Mouse (Mus musculus) hindbrain, embryonic 11.5 days (tissue): ENCODE data around the gene Edn1. TPM values are rescaled to one million over a fixed set of nuclear protein-coding genes. Genes with fewer than 3 reads are reported as not detected.

Source experiments
- ATAC-seq: fragments of 200-750 bp; cut with Nextera tagmentation; 2 replicates; pipeline ENCODE4 v1.8.0; 2017; ENCODE audit warnings: mild to moderate bottlenecking, moderate TSS enrichment, moderate library complexity; ENCODE audit not compliant: low FRiP score
- DNase-seq: peaks from one replicate; pipeline ENCODE4 v3.0.0-alpha.2; 2015; ENCODE audit warnings: low spot score
- H3K27ac ChIP-seq: fragments of 300-500 bp; sonication (generic); 2 replicates; pipeline ENCODE4 v1.5.1; 2014; ENCODE audit warnings: mild to moderate bottlenecking, low read depth, low read length
- H3K27me3 ChIP-seq: fragments of 300-500 bp; sonication (generic); 2 replicates; pipeline ENCODE4 v1.6.1; 2014; ENCODE audit warnings: mild to moderate bottlenecking, low read length, moderate library complexity, mixed read lengths; ENCODE audit not compliant: control insufficient read depth, insufficient read depth
- H3K36me3 ChIP-seq: fragments of 300-500 bp; sonication (generic); 2 replicates; pipeline ENCODE4 v1.6.1; 2014; ENCODE audit warnings: mild to moderate bottlenecking, low read length, moderate library complexity, mixed read lengths; ENCODE audit not compliant: control insufficient read depth, insufficient read depth
- H3K4me1 ChIP-seq: fragments of 300-500 bp; sonication (generic); replicated peaks from 2 replicates; pipeline ENCODE4 v1.6.1; 2014; ENCODE audit warnings: low read length, mixed read lengths; ENCODE audit not compliant: control insufficient read depth, insufficient read depth
- H3K4me2 ChIP-seq: fragments of 300-500 bp; sonication (generic); replicated peaks from 2 replicates; pipeline ENCODE4 v1.6.1; 2014; ENCODE audit warnings: mild to moderate bottlenecking, low read depth, low read length
- H3K4me3 ChIP-seq: fragments of 300-500 bp; sonication (generic); 2 replicates; pipeline ENCODE4 v1.5.1; 2014; ENCODE audit warnings: low read depth, low read length
- H3K9ac ChIP-seq: fragments of 300-500 bp; sonication (generic); 2 replicates; pipeline ENCODE4 v1.6.1; 2014; ENCODE audit warnings: low read depth, low read length
- H3K9me3 ChIP-seq: fragments of 300-500 bp; sonication (generic); 2 replicates; pipeline ENCODE4 v1.6.1; 2016; ENCODE audit warnings: low read length; ENCODE audit not compliant: control insufficient read depth
- WGBS: fragments of 180-500 bp; shearing (Covaris S2); extraction: QIAGEN DNeasy Blood & Tissue Kit; methylation state at CpG from one replicate; pipeline ENCODE4 v1.1.7; 2014; 5-methylcytosine and 5-hydroxymethylcytosine counted together
- polyA plus RNA-seq: library from polyadenylated mRNA; unstranded; fragments of >200 nt; fragmentation: Nextera tagmentation; extraction: Ambion mirVana; gene quantifications from 2 replicates; pipeline ENCODE4 v1.2.1, GENCODE M21; 2014

Edn1 gene
- polyA plus RNA-seq, 1 experiment from 2014 or later: 2.1 TPM

DNA sequence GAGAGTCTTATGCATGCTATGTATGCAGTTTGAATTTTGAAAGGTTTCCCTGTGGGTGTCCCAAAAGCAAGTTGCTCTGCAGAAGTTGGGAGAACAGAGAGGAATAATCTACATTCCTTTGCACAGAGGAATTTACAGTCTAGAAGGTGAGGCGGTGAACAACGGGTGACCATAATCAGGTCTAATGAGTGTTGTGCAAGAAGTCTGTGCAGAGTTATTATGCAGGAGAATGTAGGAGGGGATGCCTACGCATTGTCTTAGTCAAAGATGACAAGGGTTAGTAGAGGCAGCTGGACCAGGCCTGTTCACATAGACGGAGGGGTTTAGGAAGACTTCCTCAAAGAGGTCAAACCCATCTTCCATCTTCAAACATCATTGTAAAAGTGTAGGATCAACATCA lies 14.5 kb upstream of the Edn1 start:
- no peak overlapping the region for H3K4me2 ChIP-seq
- ATAC-seq (no peak), DNase-seq (no peak)
- no peaks in the 10 kb centered on the region for H3K27me3 ChIP-seq
- 90% methylated on average over 4 of the region's 4 CpGs for WGBS
- H3K4me1 ChIP-seq: no peaks in the 10 kb centered on the region
- no peak overlapping the region for H3K9ac ChIP-seq
- H3K36me3 ChIP-seq: no peaks in the 10 kb centered on the region
- H3K9me3 ChIP-seq: no peaks in the 10 kb centered on the region
- H3K27ac ChIP-seq: no peak overlapping the region
- no peak overlapping the region for H3K4me3 ChIP-seq

GRCm38 (mm10) chr13:42292593-42292992 lies 8.7 kb upstream of the Edn1 start:
- Histone ChIP-seq H3K27ac (no peak overlapping the region), H3K9ac (no peak overlapping the region), H3K9me3 (no peaks in the 10 kb centered on the region), H3K27me3 (no peaks in the 10 kb centered on the region), H3K4me2 (no peak overlapping the region), H3K36me3 (no peaks in the 10 kb centered on the region), H3K4me3 (no peak overlapping the region), H3K4me1 (no peaks in the 10 kb centered on the region)
- WGBS: 76% methylated on average over 5 of the region's 5 CpGs
- no peak for DNase-seq
- ATAC-seq: no peak

GRCm38 (mm10) chr13:42298302-42298701 lies 3.0 kb upstream of the Edn1 start:
- no peak overlapping the region for H3K4me3 ChIP-seq
- DNase-seq (no peak), ATAC-seq (no peak)
- peaks cover 10% of the 10 kb centered on the region for H3K27me3 ChIP-seq
- H3K4me2 ChIP-seq: no peak overlapping the region
- no peaks in the 10 kb centered on the region for H3K9me3 ChIP-seq
- WGBS: 84% methylated on average over 8 of the region's 8 CpGs
- no peak overlapping the region for H3K27ac ChIP-seq
- no peaks in the 10 kb centered on the region for H3K4me1 ChIP-seq
- H3K9ac ChIP-seq: no peak overlapping the region
- no peaks in the 10 kb centered on the region for H3K36me3 ChIP-seq

- Histone ChIP-seq H3K4me1 (no peaks in the 10 kb centered on the region), H3K4me3 (no peak overlapping the region), H3K27me3 (peaks cover 12% of the 10 kb centered on the region), H3K27ac (no peak overlapping the region), H3K9me3 (no peaks in the 10 kb centered on the region), H3K36me3 (no peaks in the 10 kb centered on the region), H3K4me2 (no peak overlapping the region), H3K9ac (no peak overlapping the region)
- ATAC-seq (no peak), DNase-seq (no peak)
Observed at GRCm38 (mm10) chr13:42298766-42299165, 2.5 kb upstream of the Edn1 start.

DNA sequence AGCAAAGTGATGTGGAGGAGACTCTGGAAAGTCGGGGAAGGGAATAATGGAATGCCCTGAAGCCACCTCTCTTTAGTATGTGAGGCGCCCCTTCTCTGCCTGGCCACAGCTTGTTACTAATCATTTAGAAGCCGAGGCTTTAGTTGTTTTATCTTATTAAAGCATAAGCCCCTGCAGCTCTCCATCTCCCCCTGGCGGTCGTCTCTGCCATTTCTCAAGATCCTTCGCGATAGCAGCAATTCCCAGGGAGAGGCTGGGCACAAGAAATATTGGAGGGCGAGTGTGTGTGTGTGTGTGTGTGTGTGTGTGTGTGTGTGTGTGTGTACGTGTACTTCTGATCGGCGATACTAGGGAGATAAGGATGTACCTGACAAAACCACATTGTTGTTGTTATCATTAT lies 709 bp upstream of the Edn1 start:
- ATAC-seq: 0 out of 2 replicates have a peak, but pooled peaks have one; percentile 57
- Histone ChIP-seq H3K9ac (no peak overlapping the region), H3K27me3 (peaks cover 16% of the 10 kb centered on the region)

GRCm38 (mm10) chr13:42301961-42302861 lies 935 bp downstream of the Edn1 start:
- Histone ChIP-seq H3K4me2 (peak overlapping the region; percentile 67), H3K27ac (no peak overlapping the region), H3K9me3 (no peaks in the 10 kb centered on the region), H3K9ac (no peak overlapping the region), H3K4me3 (peak overlapping the region; percentile 39), H3K27me3 (peaks cover 16% of the 10 kb centered on the region), H3K36me3 (no peaks in the 10 kb centered on the region), H3K4me1 (no peaks in the 10 kb centered on the region)
- peak; percentile 56 for DNase-seq
- no peak for ATAC-seq
- 10% methylated on average over 27 of the region's 27 CpGs for WGBS

More for the DNA sequence above, 709 bp upstream of the Edn1 start:
- no peak overlapping the region for H3K27ac ChIP-seq
- no peaks in the 10 kb centered on the region for H3K36me3 ChIP-seq
- WGBS: 5% methylated on average over 11 of the region's 11 CpGs
- H3K4me1 ChIP-seq: no peaks in the 10 kb centered on the region
- peak; percentile 91 for DNase-seq
- H3K4me2 ChIP-seq: peak overlapping the region; percentile 67
- H3K9me3 ChIP-seq: no peaks in the 10 kb centered on the region
- no peak overlapping the region for H3K4me3 ChIP-seq

GRCm38 (mm10) chr13:42303180-42303929 lies 2.1 kb downstream of the Edn1 start:
- no peak for ATAC-seq

DNA sequence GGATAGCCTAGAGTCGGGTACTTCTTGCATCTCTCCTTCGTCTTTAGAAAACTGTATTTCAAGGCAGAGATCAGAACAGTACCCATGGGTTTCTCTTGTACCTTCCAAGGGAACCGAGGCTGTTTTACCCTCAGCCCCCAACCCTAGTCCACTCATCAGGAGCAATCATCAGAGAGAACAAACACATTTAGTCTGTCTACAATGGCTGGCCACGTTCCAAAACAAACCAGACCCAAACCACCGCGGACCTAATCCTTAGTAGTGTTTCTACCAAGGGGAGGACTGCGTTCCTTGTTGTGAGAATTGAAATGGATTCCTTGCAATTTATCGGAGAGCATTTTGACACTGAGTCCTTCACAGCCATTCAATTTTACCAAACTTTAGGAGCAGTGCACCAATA lies 2.9 kb downstream of the Edn1 start:
- no peak overlapping the region for H3K4me2 ChIP-seq
- no peaks in the 10 kb centered on the region for H3K4me1 ChIP-seq
- peaks cover 16% of the 10 kb centered on the region for H3K27me3 ChIP-seq
- no peak for ATAC-seq
- H3K36me3 ChIP-seq: no peaks in the 10 kb centered on the region
- H3K27ac ChIP-seq: no peak overlapping the region
- DNase-seq: no peak
- H3K4me3 ChIP-seq: no peak overlapping the region
- no peak overlapping the region for H3K9ac ChIP-seq
- WGBS: 79% methylated on average over 8 of the region's 8 CpGs
- H3K9me3 ChIP-seq: no peaks in the 10 kb centered on the region

More at GRCm38 (mm10) chr13:42303180-42303929, 2.1 kb downstream of the Edn1 start:
- no peaks in the 10 kb centered on the region for H3K4me1 ChIP-seq
- peak; percentile 11 for DNase-seq
- H3K9ac ChIP-seq: no peak overlapping the region
- no peak overlapping the region for H3K27ac ChIP-seq
- H3K4me2 ChIP-seq: no peak overlapping the region
- H3K36me3 ChIP-seq: no peaks in the 10 kb centered on the region
- H3K4me3 ChIP-seq: no peak overlapping the region
- peaks cover 16% of the 10 kb centered on the region for H3K27me3 ChIP-seq
- 31% methylated on average over 11 of the region's 11 CpGs for WGBS
- no peaks in the 10 kb centered on the region for H3K9me3 ChIP-seq
